Mouse (Mus musculus) embryonic fibroblast, embryonic 13.5 days (primary cell): Measurements from ENCODE around the gene Duxf3. TPM values are rescaled to one million over a fixed set of nuclear protein-coding genes. Genes with fewer than 3 reads are reported as not detected.

Experiments
- H3K27ac ChIP-seq: 2 replicates; pipeline ENCODE4 v1.5.1; 2012; ENCODE audit warnings: low read length, control low read depth, inconsistent platforms; ENCODE audit not compliant: insufficient read depth
- H3K4me1 ChIP-seq: 2 replicates; pipeline ENCODE4 v1.6.1; 2011; ENCODE audit warnings: low read length; ENCODE audit not compliant: control insufficient read depth, insufficient read depth
- H3K4me3 ChIP-seq: 2 replicates; pipeline ENCODE4 v1.5.1; 2011; ENCODE audit warnings: mild to moderate bottlenecking, control low read depth, low read length; ENCODE audit not compliant: insufficient read depth
- CTCF ChIP-seq: IDR thresholded peaks from 2 replicates; pipeline ENCODE4 v1.5.1; 2011; ENCODE audit warnings: mild to moderate bottlenecking, control low read depth, low read length, moderate library complexity, borderline replicate concordance; ENCODE audit not compliant: insufficient read depth
- POLR2A ChIP-seq: IDR thresholded peaks from 2 replicates; pipeline ENCODE4 v1.6.1; 2011; ENCODE audit warnings: low read depth, mild to moderate bottlenecking, control low read depth, low read length, moderate library complexity
- polyA plus RNA-seq: library from polyadenylated mRNA; stranded (reverse); fragments of >200 nt; gene quantifications from 2 replicates; pipeline ENCODE4 v1.2.4, GENCODE M21; 2011; ENCODE audit warnings: low read depth; ENCODE audit not compliant: missing spikeins, insufficient read length

The Duxf3 gene
- polyA plus RNA-seq, 1 experiment: not detected

GRCm38 (mm10) chr10:58214497-58214896, 18.0 kb downstream of the Duxf3 start:
- Histone ChIP-seq H3K4me1 (no peaks in the 10 kb centered on the region), H3K27ac (no peak overlapping the region), H3K4me3 (no peak overlapping the region)
- TF ChIP-seq CTCF: no peak
- TF ChIP-seq POLR2A: no peak

GRCm38 (mm10) chr10:58212230-58212629, 20.2 kb downstream of the Duxf3 start:
- H3K4me3 ChIP-seq: no peak overlapping the region
- TF ChIP-seq CTCF (no peak), POLR2A (no peak)
- no peak overlapping the region for H3K27ac ChIP-seq
- no peaks in the 10 kb centered on the region for H3K4me1 ChIP-seq

GRCm38 (mm10) chr10:58211213-58211612, 21.3 kb downstream of the Duxf3 start:
- no peaks in the 10 kb centered on the region for H3K4me1 ChIP-seq
- no peak overlapping the region for H3K27ac ChIP-seq
- H3K4me3 ChIP-seq: no peak overlapping the region
- no peak for TF ChIP-seq POLR2A
- no peak for TF ChIP-seq CTCF

- TF ChIP-seq CTCF: no peak
- no peak for TF ChIP-seq POLR2A
- no peak overlapping the region for H3K4me3 ChIP-seq
- H3K27ac ChIP-seq: no peak overlapping the region
- no peaks in the 10 kb centered on the region for H3K4me1 ChIP-seq
Observed at GRCm38 (mm10) chr10:58210514-58210913, 22.0 kb downstream of the Duxf3 start.

GRCm38 (mm10) chr10:58209710-58210467, 22.6 kb downstream of the Duxf3 start:
- no peak for TF ChIP-seq POLR2A
- TF ChIP-seq CTCF: no peak
- H3K4me1 ChIP-seq: no peaks in the 10 kb centered on the region
- H3K27ac ChIP-seq: no peak overlapping the region
- no peak overlapping the region for H3K4me3 ChIP-seq

- H3K4me3 ChIP-seq: no peak overlapping the region
- H3K4me1 ChIP-seq: no peaks in the 10 kb centered on the region
- H3K27ac ChIP-seq: no peak overlapping the region
- TF ChIP-seq POLR2A (no peak), CTCF (no peak)
Observed at GRCm38 (mm10) chr10:58206639-58207404, 25.7 kb downstream of the Duxf3 start.

- Histone ChIP-seq H3K4me1 (no peaks in the 10 kb centered on the region), H3K4me3 (no peak overlapping the region), H3K27ac (no peak overlapping the region)
- TF ChIP-seq CTCF (no peak), POLR2A (no peak)
Observed at GRCm38 (mm10) chr10:58205986-58206385, 26.5 kb downstream of the Duxf3 start.

Other genes with a start within 250 kb of the Duxf3 start
- not detected in 2 replicates for gene AW822073, start 7.7 kb downstream of the Duxf3 start, polyA plus RNA-seq
- gene Gm4981, start 4.0 kb upstream of the Duxf3 start, polyA plus RNA-seq: not detected in 2 replicates
- 24.7 and 32.4 TPM in 2 replicates for gene Gcc2, start 22.8 kb upstream of the Duxf3 start, polyA plus RNA-seq
- gene Lims1, start 90.8 kb upstream of the Duxf3 start, polyA plus RNA-seq: 160 and 170 TPM in 2 replicates
- 90.6 and 91.0 TPM in 2 replicates for gene Ranbp2, start 214.2 kb upstream of the Duxf3 start, polyA plus RNA-seq